Mouse (Mus musculus): ENCODE results near the gene Ccdc69. TPM values are rescaled to one million over a fixed set of nuclear protein-coding genes. Genes with fewer than 3 reads are reported as not detected.

Gene Ccdc69
- total RNA-seq, 2 experiments from 2014 or later = not detected

DNA sequence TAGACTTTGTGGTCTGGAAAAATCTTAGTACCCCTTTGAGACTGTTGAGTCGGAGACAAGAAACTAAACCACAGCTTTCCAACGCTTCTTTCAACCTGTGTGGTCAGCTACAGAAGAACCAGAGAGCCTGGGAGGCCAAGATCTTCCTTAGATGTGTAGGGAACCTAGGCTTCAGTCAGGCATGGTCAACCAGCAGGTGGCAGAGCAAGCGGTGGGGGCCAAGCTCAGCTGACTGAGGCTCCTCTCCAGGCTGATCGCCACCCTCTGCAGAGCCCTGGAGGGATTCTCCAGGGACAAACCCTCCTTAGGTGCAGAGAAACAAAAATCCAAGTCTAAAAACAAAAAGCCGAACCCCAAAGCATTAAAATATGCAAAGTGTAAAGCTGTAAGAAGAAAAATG lies 31.3 kb downstream of the Ccdc69 start:
- DNase-seq = no peak
- intact Hi-C loops (cut with DNase I) = no loop called here

DNA sequence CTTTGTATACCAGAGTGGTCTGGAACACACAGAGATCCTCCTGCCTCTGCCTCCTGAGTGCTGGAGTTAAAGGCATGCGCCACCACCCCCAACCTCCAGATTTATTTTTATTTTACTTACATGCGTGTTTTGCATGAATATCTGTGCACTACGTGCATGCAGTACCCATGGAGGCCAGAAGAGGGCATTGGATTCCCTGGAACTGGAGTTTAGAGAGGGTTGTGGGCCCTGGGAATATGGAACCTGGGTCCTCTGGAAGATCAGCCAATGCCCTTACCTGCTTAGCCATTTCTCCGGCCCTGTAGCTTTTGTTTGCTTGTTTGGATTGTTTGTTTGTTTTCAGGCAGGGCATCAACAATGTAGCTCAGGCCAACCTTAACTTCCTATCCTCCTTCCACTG lies 36.6 kb downstream of the Ccdc69 start:
- intact Hi-C loops (cut with DNase I) = loop anchor here (5.0 kb wide), 1 partner anchor 44 kb away; no protein-coding TSS in a partner anchor
- DNase-seq = no peak

DNA sequence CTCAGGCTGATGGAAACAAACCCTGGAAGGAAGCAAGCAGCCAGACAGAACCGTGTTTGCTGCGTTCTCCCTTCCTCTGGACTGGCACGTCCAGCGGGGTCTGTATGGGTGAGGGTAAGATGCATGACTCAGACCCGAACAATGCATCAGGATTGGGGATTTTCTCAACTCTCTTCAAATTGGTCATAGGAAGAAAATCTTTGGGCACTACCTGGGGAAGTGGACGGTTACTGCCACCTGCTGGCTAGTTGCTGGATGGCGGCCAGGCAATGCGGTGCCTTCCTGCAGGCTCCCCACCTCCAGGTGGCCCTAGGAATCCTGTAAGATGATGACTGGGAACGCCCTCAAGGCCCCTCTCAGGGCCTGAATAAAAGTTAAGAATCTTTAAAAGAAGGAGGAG lies 38.3 kb downstream of the Ccdc69 start:
- intact Hi-C loops (cut with DNase I) = no loop called here

DNA sequence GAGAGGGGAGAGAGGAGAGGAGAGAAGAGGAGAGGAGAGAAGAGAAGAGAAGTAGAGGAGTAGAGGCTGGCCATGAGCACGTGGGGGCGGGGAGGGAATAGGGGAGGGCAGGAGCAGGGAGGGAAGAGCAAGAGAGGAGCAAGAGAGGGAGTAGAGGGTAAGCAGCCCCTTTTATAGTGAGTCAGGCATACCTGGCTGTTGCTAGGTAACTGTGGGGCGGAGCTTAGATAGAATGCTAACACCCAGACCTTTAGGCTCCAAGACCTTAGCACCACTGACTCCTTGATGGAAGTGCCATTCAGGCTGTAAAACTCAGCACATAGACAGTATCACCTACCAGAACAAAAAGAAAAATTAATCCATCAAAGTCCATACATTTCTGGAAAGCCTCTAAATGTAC lies 41.3 kb downstream of the Ccdc69 start:
- intact Hi-C loops (cut with DNase I) = no loop called here
- DNase-seq = no peak

More for the DNA sequence above, 38.3 kb downstream of the Ccdc69 start:
- peak; percentile 86 for DNase-seq

DNA sequence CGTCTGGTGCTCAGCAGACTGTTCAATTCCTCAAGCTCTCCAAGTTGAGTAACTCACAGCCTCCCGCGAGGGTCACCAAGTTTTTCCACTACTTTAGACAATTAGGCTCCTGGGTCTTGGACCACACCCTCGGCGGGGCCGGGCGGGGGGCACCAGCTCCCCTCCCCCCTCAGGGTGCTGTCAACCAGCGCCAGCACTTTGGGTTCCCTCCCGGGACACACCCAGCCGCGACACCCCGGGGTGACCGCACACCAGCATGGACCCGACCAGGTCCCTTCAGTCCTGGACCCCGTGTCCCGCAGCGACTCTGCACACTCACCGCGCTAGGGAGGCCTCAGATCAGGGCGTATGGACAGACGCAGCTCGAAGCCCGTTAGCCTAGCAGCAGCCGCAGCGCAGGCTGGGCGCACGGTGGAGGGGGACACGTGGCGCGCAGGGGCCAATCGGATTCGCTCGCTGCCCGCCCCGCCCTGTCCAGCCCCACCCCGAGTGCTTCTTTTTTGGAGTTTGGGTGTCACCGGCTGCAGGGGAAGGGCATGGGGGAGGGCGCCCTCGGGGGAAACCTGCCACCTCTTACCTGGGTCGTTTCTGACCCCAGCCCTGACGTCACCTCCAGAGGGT lies 44.8 kb downstream of the Ccdc69 start, which contains the start of gene Anxa6:
Gene Anxa6 (minus strand): TSS at position 406 of the 621 bp plus-strand sequence.
- intact Hi-C loops (cut with DNase I) = no loop called here
- peak; percentile 71 for DNase-seq

DNA sequence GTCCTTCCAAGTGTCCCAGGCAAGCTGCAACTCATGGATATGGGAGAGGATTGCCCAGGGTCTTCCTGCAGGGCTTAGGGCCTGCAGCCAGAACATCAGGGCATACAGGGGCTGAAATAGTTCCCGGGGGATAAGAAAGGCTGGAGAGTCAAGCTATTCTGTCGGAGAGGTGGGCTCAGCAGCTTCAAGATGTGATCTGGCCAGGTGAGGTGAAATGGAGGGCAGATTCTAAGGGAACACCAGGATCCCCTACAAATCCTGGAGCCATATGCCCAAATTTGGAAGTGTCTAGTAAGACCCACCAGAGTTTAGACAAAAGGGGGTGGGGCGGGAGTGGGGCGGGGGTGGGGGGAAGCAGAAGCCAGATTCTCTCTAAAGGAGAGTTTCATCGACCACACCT lies 45.6 kb downstream of the Ccdc69 start:
- intact Hi-C loops (cut with DNase I) = no loop called here
- no peak for DNase-seq

DNA sequence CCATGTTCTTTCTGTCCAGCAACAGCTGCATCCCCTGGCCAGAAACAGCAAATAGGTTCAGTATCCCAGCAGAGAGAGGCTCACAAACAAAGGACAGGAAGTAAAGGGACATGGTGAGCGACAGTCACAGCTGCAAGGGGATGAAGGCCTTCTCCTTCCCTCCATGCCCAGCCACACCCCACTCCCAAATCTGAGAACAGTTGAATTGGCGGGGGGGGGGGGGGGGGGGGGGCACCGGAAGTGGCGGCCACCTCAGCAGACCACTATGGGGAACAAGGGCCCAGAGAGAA lies 46.0 kb downstream of the Ccdc69 start:
- intact Hi-C loops (cut with DNase I) = no loop called here
- no peak for DNase-seq

DNA sequence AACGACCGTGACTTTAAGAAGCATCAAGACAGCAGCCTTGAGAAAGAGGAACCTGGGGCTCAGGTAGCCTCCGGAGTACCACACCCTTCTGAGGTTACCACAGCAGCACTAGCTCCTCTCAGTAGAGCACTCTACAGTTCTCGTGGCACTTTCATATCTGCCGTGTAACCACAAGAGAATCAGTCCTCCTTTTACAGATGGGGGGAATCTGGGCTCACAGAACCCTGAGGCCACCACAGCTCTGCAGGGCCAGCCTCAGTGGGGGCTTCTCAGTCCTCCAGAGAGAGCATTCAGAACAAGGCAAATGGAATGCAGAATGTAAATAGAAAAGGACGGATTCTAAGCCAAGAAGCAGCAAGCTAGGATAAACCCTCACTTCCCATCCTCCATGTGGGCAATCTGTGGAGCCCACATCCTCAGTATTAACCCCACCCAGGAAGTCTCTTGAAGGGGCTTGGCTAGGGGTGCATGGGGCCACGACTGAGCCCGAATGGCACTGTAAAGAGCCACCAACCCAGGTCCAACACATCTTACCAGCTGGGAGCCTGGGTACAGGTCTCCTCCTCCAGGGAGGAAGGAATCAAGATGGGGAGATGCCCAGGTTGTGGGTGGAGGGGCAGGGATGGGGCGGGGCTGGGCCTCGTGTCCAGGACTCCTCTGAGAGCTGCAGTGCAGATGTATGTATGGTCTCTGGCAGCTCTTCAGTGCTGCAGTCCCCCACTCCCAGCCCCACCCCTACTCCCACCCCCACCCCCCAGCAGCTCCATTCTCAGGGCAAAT lies 46.5 kb downstream of the Ccdc69 start:
- no peak for DNase-seq
- intact Hi-C loops (cut with DNase I) = no loop called here

DNA sequence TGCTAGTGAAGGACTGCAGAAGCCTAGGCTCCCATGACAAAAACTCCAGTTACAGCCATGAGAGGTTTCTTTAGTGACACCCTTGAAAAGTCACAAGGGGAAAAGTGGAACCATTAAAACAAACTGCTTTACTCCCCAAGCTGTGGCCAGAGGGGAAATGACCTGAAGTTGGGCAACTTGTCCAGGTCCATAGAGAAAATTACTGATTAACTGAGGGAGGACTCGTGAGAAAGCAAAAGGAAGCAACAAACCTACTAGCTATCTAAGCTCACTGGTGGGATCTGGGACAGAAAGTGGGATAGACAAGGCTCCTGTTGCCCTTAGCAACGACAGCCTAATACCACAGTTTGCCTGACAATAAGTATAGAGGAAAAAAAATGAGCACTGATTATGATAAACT lies 49.4 kb downstream of the Ccdc69 start:
- no peak for DNase-seq
- intact Hi-C loops (cut with DNase I) = no loop called here

DNA sequence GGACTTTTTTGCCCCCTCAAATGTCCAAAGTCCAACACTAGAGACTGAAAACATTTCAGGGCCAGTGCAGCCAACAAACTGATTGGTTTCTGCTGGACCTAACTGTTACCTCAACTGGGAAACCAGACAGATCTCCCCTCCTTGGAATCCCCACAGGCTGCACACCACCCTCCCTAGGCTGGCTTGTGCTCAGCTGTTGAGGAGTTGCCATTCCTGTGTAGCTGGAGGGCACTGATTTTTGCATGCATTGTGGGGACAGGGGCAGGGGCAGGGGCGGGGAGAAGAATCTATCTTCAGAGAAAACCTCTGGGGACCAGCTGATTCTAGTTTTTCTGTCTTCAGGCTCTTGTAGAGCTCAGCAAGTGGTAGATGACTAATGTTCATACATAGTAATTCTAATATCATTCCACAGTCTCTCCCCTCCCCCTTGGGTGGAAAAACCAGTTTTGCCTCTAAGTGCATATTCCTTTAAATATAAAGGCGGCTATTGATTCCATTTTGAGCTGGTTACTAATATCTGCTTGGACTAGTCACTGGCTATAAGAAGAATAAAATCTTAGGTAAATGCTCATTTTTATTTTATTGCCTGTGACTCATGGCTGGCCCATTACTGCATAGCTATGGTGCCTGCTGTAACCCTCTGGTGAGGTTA lies 50.6 kb downstream of the Ccdc69 start:
- intact Hi-C loops (cut with DNase I) = no loop called here
- no peak for DNase-seq

DNA sequence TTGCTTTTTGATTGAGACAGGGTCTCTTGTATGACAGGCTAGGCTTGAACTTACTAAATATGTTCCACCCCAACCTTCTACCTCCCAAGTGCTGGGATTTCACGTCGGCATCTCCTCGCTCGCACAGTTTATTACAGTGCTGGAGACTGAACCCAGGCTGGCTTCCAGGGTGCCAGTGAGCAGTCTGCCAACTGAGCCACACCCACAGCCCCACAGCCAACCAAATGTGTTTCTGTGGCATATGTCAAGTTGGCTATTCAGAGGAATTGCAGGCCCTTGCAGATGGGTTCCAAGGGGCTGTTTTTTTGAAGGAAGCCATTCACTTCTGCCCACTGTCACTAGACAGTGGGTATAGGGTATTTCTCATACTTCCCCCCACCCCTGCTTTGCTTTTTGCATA lies 52.0 kb downstream of the Ccdc69 start:
- peak; percentile 66 for DNase-seq

DNA sequence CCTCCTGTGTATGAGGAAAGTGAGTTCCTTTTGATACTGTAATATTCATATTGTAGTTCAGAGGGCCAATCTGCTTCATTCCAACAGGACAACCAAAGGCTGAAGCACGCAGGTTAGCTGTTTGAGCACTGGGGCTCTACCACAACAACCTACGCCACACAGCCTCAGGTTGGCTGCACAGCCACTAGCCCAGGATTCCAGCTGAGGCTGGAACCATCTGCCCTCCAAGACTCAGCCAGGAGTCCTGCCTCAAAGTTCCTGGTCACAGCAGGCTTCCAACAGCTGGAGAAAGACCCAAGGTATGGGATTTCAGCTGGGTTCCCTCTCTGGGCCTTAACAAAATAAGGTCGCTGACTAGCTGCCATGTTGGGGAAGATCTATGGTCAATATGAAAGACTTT lies 54.3 kb downstream of the Ccdc69 start:
- intact Hi-C loops (cut with DNase I) = no loop called here

More for the DNA sequence above, 52.0 kb downstream of the Ccdc69 start:
- intact Hi-C loops (cut with DNase I) = no loop called here

DNA sequence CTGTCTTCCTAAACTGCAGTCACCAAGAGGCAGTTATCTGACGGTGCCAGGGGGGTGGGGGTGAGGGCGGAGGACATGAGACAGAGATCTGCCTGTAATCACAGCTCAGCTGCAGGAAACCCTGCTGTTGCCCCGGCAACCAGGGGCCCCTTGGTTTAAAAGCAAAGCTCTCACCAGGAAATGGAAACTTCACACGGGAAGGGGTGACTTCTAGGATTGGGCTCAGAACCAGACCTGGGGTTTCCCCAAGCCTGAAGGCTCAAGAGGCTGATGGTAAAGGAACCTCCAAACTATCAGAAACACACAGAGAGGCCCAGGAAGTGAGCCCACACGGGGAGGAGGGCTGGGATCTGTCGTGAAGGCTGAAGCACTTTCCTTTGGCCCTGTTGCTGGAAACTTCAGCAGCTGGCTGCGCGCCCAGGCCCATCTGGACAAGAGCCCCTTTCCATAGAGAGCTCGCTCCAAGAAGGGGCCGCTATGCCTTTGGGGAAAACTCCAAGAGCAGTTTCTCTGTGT lies 54.8 kb downstream of the Ccdc69 start:
- DNase-seq = peak; percentile 94
- intact Hi-C loops (cut with DNase I) = no loop called here

More for the DNA sequence above, 54.3 kb downstream of the Ccdc69 start:
- DNase-seq = no peak

DNA sequence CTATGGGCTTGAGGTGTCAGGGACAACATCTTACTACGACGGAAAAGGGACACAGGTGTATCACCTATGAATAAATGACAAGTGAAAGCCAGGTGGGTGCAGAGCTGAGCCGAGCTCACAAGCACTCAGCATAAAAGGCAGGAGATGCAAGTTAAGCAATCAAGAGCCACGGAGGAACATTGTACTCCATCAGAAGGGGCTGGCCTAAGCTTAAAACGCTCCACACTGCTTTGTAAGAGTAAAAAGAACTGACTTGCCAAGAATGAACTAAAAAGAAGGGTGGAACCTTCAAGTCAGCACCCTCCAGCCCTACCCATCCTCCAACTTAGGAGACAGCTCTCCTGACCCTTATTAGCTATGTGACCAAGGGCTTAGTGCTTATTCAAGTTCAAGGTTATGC lies 55.4 kb downstream of the Ccdc69 start:
- intact Hi-C loops (cut with DNase I) = no loop called here
- DNase-seq = no peak

DNA sequence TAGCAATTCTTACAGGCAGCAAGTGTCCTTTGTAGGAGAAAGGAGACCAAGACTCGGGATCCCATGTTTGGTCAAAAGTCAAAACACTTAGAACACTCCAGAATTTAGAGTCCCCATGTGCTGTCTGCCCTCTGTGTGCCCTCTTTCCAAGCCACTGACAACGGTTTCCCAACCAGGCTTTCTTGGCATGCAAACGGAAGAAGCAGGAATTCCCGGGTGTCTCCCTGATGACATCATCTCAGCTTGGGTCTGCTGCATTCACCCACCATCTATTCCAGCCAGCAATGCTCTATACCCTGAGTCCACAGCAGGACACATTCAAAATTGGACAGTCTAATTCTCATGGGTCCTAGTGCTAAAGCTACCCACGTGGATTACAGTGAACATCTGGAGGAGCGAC lies 56.1 kb downstream of the Ccdc69 start:
- intact Hi-C loops (cut with DNase I) = no loop called here
- no peak for DNase-seq

DNA sequence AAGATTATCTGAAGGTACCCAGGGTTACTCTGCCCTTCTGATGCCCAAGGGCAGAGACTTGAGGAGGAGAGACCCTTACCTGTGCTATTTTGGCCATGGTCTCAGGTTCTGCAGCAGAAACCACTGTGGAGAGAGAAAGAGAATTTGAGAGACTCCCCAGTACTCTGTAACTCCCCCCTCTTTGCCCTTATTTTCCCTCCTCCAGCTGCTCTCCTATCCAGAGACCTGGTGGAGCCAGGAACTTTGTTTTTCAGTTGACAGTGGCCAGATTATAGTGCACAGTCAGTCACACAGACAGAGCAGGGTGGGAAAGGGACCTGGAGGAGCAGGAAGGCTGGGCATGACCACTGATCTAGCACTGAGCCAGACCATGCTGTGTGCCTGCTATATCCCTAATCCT lies 56.5 kb downstream of the Ccdc69 start:
- intact Hi-C loops (cut with DNase I) = no loop called here
- DNase-seq = no peak

DNA sequence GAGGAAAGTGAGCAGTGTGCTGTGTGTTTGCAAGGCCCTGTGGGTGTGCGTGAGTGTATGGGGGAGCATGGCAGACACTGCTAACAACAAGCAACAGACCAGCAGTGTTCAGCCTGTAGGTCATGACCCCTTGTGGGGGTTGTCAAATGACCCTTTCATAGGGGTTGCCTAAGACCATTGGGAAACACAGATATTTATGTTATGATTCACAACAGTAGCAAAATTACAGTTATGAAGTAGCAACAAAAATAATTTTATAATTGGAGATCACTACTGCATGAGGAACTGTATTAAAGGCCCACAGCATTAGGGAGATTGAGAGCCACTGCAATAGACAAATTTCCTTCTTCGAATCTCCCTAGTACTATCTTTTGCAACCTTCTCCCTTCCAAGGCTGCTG lies 58.2 kb downstream of the Ccdc69 start:
- intact Hi-C loops (cut with DNase I) = no loop called here

DNA sequence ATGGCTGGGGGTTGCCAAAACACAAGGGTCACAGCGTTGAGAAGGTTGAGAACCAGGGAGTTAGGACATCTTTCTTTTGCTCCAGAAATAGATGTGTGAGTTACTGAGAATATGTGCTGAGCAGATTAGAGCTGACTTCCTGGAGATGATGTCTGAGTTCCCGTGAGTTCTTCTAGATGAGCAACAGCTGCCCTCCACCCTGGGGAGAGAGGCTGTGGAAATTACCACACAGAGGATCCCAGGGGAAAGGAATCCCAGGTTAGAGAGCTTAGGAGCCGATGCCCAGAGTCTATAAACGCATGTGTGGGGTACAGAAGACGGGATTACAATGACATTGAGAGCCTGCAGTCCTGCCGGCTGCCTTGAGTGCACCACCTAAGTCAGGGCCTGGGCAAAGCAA lies 59.9 kb downstream of the Ccdc69 start:
- intact Hi-C loops (cut with DNase I) = no loop called here
- no peak for DNase-seq

More for the DNA sequence above, 58.2 kb downstream of the Ccdc69 start:
- DNase-seq = no peak

DNA sequence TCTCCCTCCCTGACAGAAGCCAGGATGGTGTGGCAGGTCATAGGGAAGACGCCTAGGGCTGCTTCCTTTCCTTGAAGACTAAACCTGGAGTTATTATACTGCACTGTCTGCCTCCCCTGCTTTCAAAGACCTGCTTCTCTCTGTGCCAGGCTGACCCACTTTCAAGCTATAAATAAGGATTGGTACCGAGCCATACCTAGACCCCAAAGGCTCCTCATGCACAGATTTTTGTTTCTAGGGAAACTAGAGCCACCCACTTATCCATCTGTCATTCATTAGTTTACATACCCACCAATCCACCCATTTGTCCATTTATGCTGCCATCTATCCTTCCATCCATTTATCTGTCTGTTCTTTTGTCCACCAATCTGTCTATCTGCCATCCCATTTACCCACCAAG lies 60.7 kb downstream of the Ccdc69 start:
- DNase-seq = no peak
- intact Hi-C loops (cut with DNase I) = no loop called here

DNA sequence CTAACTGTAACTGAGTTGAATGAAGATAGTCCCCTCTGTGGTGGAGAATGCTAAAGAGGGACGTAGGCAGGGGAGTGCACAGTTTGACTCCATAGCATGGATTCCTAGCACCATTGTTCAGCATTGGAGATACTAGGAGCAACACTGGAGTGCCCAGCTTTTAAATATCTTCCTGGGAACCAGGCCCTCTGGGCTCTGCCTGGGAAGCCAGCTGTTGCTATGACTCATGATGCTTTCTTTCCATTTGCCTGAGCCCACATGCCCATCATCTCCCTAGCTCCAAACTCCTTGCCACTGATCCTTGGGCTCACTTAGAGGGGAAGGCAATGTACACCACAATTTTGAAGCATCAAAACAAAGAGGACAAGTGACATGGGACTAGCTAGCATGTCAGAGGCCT lies 61.2 kb downstream of the Ccdc69 start:
- no peak for DNase-seq
- intact Hi-C loops (cut with DNase I) = no loop called here

DNA sequence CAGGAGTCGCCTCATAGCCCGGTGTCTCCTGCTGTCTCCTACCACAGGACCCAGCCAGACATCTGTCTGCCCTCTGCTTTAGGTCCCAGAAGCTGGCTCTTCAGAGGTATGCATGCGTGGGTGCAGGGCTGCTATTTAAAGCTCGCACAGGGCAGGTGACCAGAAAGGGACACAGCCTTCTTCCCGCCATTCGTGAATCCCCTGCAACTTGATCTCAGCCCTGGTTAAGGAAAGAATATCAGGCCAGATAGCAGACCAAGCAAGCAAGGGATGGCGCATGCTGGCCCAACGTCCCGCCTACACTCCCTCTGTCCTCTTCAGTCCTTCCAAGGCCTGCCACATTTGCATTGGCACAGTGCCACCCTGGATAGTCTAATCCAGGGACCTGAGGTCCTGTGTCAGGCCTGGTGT lies 62.1 kb downstream of the Ccdc69 start:
- intact Hi-C loops (cut with DNase I) = no loop called here
- DNase-seq = peak; percentile 92

DNA sequence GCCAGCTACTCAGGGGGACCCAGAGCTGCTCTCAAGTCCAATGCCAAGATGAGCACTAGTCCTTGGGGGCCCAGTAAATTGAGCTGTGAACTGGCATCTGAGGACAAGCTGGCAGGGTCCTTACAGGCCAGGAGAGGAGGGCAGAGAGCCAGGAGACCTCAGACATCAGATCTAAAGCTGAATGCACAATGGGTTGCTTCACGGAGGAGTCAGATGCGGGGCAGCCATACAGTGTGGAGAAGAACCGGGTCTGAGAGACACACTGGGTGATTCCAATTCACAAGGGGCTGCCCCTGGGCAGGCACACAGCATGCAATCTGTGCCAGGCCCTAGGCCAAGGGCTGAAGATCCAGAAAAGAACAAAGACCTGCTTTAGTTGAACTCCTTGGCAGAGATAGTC lies 62.7 kb downstream of the Ccdc69 start:
- peak; percentile 90 for DNase-seq
- intact Hi-C loops (cut with DNase I) = no loop called here
